Mouse (Mus musculus) ovary, adult 18-20 months (tissue): ENCODE data around the gene Samd11.

Source experiments
- DNase-seq: peaks from one replicate; pipeline ENCODE4 v3.0.0; 2022; ENCODE audit warnings: low spot score, mixed read lengths

Samd11 gene

DNA sequence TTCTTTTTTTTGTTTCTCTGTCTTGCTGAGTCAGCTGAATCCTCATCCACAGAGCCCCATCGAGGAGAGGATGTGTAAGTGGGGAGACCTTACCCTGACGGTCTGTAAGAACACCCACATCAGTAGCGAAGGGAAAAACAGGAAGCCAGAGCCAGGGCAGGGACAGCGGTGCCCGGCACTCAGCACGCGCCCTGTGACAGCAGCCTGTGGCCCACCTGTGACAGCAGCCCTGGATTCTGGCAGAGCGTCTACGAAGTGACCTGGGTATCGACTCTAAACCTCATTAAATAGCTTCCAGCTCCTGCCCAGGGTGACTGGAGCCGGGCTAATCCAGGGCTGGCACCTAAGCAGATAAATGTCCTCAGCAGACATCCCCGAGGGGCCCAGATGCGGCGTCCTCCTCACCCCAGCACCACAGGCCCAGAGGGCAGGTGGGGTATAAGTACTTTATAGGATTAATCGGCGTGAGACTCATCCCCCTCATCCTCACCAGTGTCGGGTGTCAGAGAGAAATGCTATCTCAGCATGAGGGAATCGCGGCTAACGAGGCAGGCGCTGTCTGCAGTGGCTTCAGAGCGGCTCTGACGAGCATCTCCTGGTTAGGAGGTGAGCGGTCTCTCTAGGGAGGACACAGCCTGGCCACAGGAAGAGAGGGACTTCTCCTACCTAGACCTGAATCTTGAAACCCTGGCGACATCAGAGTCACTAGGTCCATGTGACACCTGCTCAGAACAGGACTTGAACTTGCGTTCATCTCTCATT is at the start of gene Samd11:
Gene Samd11, minus strand, starts transcription at position 580 of the 762 bp plus-strand sequence.
- no peak for DNase-seq

DNA sequence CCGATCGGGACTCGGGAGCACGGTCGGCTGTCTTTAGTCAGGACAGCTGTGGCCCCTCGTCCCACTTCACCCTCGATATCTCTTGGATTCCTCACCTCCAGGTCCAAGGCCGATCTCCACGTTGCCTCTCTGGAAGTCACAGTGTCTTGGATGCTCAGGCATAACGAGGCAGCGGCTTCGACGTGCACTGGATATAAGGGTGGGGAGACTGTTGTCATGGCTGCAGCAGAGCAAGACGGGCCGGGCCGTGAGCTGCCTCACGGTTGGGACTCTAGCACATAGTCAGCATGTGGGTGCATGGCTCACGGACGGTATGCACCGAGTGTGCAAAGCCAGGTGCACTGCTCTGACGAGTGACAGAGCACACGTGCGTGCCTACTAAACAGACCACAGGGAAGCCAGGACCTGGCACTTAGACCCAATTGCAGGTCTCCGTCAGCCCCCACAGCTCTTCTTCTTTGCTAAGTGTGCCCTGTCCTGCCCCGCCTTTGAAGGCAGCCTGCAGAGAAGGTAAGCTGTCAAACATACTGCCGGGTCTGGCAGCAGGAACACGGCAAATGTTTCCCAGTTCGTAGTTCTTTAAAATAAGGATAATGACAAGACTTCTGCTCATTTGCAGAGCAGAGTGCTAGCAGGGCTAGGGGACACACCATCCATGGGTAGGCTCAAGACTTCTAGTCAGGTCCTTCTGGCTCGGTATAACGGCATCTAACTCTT is 938 bp downstream of the Samd11 start:
- no peak for DNase-seq

DNA sequence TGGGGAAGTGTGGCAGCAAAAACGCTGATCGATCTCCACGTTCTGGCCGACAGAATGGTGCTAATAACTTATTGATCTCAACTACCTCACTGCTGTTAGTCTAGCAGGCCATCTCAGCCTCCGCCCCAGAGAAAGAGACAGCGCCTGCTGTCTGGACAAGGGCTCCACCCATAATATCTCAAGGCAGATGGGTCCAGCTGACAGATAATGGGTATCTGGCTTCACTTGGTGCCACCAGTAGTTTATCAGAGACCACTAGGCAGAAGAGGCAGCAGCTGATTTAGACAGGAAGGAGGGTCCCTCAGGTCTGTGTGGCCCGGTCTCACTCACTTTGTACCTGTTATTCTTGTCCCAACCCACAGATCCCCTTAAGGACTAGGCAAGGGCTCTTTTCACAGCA is 2.4 kb downstream of the Samd11 start:
- DNase-seq, result no peak

DNA sequence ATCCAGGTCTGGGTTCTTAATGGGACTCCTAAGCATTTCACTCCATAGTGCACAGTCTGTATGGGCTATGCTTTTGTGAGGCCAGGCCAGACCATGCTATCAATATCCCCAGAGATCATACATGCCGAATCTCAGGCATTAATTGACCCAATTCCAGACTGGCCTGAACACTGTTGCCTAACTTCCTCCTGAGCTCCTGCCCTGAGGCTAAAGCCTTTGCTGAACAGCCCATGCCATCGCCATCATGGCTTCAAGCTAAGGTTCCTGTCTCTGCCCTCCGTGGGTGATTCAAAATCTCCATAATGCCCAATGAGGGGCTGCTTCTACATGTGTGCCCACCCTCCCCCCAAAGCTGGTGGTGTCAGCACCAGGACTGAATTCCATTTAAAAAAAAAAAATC is 2.8 kb downstream of the Samd11 start:
- no peak for DNase-seq

DNA sequence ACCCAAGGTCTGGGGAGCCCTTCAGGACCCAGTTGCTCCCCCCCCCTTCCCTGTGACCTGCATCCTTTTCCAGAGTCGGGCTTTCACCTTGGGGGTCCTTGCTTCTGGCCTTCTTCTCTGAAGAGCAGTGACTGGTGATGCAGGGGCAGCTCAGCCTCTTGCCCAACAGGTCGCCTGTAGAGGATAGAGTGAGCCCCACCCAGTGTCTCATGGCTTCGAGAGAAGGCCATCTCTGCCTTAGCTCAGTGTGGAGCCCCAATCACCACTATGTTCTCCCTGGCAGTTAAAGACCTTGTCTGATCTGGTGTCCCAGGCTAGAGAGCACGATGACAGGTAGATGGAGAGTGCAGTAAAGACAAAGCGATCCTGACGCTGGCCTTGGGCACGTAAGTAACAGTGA is 3.3 kb downstream of the Samd11 start:
- no peak for DNase-seq

DNA sequence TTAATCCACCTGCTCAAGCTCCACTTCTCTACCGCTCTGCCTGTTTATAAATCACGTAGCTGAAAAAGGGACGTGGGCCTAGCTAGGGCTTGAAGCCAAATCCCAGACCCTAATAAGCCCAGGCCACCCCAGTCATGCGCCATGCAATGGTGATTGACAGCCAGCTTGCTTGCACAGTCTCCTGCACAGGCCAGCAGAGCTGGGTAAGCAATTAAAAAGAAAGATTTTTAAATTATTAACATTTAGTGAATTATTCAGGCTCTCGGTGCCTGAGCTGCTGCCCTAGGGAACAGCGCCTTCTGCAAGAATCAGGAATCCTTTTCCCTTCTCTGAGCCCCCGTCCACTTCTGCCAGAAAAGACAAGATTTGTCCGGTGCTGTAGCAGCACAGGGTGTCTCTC is 4.4 kb downstream of the Samd11 start:
- DNase-seq, result no peak

DNA sequence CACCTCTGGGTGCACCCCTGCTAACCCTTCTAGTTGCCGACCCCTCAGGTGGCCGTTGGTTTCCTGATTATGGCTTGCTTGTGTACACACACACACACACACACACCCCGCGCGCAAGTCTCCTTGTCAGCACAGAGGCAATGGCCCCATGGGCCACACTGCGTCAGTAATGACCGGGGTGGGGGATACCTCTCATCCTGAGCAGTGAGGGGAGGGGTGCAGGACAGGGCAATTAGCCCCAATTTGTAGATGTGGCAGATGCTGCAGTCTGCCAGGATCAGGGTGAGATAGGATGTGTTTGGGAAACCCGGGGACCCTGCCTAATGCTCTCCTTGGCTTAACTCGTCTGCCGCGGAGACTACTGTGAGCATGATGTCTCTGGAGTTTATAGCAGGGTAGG is 5.9 kb downstream of the Samd11 start:
- DNase-seq, result no peak

DNA sequence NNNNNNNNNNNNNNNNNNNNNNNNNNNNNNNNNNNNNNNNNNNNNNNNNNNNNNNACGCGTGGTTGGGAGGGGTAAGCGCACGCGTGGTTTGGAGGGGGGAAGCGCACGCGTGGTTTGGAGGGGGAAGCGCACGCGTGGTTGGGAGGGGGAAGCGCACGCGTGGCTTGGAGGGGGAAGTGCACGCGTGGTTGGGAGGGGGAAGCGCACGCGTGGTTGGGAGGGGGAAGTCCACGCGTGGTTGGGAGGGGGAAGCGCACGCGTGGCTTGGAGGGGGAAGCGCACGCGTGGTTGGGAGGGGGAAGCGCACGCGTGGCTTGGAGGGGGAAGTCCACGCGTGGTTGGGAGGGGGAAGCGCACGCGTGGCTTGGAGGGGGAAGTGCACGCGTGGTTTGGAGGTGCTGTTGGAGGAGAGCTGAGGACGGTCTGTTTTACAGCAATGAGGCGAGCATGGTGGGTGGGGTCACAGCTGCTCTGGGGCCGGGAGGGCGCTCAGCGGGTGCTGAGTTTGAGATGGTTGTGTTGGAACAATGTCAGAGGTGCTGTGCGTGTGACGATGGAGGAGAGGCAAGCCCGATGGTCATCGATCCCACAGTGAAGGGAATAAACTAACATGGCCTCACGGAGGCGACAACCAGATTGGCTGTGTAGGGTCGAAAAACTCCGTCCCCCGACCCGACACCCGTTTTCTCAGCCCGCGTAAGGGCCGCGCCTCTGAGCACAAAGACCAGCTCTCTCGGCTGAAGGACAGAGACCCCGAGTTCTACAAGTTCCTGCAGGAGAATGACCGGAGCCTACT is 18.6 kb downstream of the Samd11 start:
- DNase-seq, result no peak

DNA sequence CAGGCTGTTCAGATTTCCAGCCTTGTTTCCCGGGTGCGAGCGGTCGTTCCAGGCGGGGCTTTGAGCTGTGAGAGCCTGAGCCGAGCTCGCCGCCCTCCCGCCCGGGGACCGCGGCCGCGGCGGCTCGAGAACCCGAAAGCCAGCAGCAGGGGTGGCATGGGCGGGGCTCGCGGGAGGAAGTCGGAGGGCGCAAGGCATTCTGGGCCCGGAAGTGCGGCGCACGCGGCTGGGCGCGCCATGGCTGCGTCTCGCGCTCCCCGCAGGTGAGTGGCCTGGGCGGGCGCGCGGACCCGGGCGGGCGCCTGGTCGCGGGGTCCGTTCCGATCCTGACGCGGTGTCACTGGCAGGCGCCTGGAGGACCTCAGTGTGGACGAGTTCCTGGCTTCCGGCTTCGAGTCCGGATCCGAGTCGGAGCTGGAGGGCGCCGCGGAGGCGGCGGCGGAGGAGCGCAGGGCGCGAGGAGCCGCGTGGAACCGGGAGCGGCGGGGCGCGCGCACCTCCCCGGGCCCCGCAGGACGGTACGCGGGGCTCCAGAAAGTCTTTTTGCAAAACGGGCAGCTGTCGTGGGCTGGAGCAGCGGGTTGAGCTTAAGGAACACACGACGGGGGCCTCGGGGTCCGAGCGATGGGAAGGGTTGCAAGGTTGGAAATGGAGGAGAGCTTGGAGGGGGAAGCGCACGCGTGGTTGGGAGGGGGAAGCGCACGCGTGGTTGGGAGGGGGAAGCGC is 19.5 kb downstream of the Samd11 start, which contains the start of gene Noc2l:
Gene Noc2l, plus strand, starts transcription at position 203 of the 726 bp plus-strand sequence.
- DNase-seq, result peak; percentile 81

DNA sequence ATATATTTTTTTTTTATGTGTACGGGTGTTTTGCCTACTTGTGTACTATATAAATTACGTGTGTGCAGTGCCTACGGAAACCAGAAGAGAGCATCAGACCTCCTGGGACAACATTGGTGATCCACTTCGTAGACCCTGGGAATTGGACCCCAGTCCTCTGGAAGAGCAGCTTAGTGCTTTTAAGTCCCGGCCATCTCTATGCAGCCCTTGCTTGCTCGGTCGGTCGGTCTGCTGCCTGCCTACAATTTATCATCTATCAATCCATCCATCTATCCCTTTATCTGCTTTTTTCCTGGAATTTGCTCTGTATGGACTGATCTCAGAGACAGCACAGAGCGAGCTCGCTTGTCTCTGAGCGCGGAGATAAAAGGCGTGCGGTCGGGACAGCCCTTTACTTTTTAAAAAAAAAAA is 20.1 kb downstream of the Samd11 start:
- DNase-seq, result no peak

DNA sequence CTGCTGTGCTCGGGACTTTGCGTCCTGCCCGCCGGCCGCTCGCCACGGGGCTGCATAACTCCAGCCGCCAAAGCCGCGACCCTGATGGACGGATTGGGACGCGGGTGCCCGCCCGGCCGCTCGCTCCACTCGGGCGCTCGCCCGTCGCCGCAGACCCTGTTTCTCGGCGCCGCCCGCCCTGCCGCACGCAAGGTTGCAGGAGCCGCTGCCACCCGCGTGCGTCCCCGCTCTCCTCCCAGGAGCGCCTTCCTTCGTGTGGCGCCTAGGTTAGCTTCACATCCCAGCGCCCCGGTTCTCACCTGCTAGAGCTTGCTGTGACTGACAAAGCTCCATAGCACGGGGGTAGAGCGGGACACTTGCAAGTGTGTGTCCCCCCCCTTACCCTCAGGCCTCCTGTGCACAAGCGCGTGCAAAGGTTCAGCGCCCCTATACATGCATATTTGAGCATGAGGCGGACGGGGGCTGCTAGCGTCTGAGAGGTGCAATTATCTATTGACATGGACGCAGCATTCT is 20.7 kb downstream of the Samd11 start, which contains the start of gene Plekhn1:
Gene Plekhn1, minus strand, starts transcription at position 157 of the 513 bp plus-strand sequence.
- DNase-seq, result peak; percentile 54

DNA sequence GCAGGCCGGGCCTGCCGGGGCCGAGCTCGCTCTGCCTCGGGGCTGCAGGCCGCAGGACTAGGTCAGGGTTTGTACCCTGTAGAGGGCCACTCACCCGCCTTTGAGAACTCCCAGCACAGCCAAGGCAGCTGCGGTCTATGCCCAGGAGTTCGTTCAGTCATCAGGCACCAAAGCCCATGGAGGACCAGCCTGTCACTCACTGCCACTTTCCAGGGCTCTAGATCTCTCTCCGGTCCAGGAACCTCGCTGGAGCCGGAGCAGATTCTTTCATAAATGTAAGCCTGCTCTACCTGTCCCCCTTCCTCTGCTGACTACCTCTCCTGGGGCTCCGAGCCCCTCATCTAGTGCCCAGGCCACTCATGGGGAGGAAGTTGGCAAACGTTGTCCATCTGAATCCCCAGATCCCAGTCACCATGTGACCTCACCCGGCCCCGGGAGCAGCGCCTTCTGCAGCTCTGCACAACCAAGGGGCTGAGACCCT is 21.4 kb downstream of the Samd11 start:
- no peak for DNase-seq

DNA sequence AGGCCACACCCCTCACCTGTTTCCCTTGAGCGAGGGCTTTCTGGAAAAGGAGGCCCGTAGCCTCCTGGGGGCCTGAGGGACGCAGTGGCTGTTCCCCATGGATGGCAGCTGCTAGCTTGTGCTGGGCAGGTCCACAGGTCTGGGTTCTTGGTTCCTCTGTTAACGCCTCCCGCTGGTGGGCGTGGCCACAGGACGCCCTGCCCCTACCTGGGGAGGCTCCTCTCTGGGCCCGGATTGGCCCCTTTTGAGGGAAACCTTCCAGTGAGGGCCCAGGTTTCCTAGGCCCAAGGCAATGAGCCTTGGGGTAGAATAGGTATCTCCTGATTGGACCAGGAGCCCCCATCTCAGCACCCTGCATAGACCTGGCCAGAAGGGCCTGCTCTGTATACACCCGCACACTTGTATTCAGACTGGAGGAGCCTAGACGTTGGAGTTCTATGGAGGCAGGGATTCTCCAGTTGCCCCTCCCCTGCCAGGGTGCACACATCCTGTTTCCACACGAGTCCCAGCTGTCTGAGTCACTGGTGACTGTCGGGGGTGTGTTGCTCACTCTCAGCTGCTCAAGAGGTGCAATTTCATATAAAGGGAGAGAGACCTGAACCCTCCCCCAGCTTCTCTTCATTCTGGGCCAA is 26.9 kb downstream of the Samd11 start:
- DNase-seq, result no peak

DNA sequence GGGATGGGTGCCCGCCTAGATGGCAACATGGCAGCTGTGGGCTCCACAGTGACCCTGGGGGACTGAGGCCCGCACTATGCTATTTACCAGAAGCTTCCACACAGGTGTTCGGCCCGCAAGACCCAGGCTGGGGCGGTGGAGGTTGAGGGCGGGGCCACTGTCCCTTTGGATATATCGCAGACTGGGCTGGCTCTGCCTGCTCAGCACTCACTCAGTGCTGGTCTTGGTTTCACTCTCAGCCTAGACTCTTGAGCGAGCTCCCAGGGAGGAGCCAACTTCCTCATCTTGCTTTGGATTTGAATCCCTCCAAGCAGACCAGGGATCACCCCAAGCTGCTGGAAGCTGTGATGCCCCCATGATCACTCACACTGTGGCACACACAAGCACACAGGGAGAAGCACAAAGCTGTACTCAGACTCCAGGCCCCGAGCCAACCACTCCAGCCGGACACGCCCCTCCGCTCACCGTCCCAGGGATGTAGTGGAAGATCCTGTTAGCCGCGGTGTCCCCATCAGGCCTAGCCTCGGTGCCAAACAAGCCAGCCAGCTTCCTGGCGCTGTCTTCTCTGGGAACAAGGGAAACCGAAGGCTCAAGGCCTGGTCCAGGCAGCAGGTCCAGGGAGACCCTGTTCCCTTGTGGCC is 27.6 kb downstream of the Samd11 start:
- DNase-seq, result no peak

DNA sequence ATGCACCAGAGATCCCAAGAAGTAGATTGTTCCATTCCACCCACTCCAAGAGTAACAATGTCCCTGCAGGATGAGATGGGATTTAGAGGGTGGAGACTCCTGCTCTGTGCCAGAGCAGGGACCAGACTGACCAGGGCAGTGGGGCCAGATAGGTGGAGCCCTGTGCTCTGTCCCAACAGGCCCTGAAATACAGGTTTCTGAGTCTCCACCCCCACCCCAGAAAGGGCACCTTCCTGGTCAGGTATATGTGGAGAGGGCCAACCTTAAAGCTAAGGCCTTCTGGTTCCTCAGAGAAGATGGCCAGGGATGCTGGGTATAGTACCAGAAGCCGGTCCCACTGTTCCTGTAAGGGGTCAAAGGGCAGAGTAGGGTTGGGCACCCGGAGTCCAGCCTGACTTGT is 31.2 kb downstream of the Samd11 start:
- no peak for DNase-seq

DNA sequence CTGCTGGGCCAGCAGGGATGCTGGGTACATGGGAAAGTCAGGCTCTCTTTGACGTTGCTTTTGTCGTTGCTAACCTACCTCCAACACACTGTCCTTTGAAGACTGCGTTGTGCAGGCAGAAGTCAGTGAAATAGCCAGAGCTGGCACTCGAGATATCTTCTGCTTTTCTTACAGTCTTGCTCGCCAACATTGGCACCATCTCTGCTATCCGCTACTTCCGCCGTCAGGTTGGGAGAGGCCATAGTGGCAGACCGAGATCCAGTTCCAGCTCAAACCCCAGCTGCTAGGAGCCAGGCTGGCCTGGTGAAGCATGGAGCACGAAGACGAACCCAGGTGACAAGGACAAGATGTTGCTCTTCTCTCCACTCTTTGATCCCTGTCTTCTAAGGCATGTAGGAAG is 35.5 kb downstream of the Samd11 start:
- no peak for DNase-seq

DNA sequence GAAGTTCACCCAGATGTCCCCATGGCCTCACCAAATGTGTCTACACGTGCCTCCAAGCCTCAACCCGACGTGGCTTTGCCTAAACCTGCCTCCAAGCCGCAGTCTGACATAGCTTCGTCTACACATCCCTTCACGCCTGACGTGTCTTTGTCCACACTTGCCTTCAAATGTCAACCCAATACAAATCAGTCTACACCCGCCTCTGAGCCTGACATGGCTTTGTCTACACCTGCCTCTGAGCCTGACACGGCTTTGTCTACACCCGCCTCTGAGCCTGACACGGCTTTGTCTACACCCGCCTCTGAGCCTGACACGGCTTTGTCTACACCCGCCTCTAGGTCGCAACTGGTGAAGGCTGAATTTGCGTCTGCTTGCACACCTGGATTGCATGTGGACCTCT is 37.6 kb downstream of the Samd11 start:
- DNase-seq, result no peak

DNA sequence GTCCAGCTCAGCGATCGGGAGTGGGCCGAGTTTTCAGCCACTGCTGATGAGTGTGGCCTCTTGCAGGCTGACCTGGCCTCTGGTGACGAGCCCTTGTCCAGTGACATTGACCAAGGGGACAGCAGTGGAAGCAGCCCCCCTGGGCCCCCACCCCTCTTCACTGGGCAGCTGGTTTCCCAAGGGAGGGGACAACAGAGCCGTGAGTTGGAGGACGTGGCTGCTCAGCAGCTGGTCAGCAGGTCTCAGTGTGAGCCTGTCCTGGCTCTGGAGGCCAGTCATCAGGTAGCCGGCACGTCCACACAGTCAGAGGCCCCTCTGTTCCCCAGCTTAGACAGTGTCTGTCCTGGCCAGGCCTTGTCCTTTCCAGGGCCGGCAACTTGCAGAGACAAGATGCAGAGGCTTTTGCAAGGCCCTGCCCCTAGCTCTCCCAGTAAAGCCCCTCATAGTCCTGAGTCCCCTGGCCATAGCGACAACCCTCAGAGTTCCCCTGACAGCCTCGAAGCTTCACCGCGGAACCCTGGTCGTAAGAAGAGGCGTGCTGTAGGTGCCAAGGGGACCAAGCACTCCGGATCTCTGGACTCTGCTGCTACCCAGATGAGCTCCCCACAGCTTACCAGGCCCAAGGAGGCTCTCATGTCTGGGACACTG is 38.3 kb downstream of the Samd11 start:
- no peak for DNase-seq

DNA sequence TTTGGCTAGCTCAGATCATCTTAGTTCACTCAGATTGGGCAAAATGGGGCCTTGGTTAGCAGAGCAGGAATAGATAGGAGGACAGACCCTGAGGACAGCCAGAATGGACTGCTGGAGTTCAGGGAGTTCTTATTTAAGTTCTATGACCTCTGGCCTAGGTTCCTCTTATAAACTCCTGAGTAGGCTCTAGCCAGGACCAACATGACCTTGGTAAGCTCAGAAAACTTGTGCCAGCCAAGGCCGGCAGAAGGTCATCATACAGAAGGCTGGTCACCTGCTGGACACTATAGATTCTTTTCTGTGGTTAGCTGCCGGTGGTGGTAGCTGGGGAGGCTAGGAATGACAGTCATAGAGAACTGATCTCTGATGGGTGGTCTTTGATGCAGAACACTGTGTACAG is 39.3 kb downstream of the Samd11 start:
- no peak for DNase-seq

DNA sequence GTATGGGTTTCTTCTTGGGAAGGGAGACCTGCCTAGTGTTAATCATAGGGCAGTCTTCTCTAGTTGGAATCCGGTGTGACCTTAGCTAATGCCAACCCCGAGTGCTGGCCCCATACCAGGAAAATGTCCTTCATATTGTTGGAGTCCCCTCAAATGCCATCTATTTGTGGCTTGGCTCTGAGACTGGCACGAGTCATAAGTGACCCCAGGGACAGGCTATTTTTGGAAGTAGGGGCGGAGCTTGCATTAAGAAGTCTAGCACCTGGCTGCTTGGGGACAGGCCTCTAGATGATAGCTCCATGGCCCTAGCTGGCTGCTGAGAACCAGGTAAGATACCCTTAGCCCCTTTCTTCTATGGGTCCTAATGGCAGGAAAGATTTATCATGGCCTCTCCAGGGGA is 39.8 kb downstream of the Samd11 start, which contains the start of gene Perm1:
Gene Perm1, plus strand, starts transcription at position 220 of the 400 bp plus-strand sequence.
- DNase-seq, result no peak
